Mouse (Mus musculus) liver, embryonic 11.5 days (tissue): ENCODE data around the gene Fnbp1l. TPM values are rescaled to one million over a fixed set of nuclear protein-coding genes. Genes with fewer than 3 reads are reported as not detected.

Source experiments
- ATAC-seq: fragments of 200-750 bp; cut with Nextera tagmentation; replicated peaks from 2 replicates; pipeline ENCODE4 v1.8.0; 2017; ENCODE audit warnings: moderate number of reproducible peaks, mild to moderate bottlenecking, moderate TSS enrichment, moderate library complexity; ENCODE audit not compliant: low FRiP score
- DNase-seq: peaks from one replicate; pipeline ENCODE4 v3.0.0-alpha.2; 2017; ENCODE audit warnings: low spot score
- H3K27ac ChIP-seq: fragments of 300-500 bp; sonication (generic); 2 replicates; pipeline ENCODE4 v1.5.1; 2014; ENCODE audit warnings: mild to moderate bottlenecking, low read depth, low read length, control low read depth
- H3K27me3 ChIP-seq: fragments of 300-500 bp; sonication (generic); replicated peaks from 2 replicates; pipeline ENCODE4 v1.6.1; 2014; ENCODE audit warnings: low read length, mixed read lengths; ENCODE audit not compliant: control insufficient read depth, insufficient read depth
- H3K36me3 ChIP-seq: fragments of 300-500 bp; sonication (generic); 2 replicates; pipeline ENCODE4 v1.6.1; 2014; ENCODE audit warnings: mild to moderate bottlenecking, low read length, moderate library complexity, mixed read lengths; ENCODE audit not compliant: control insufficient read depth, insufficient read depth
- H3K4me1 ChIP-seq: fragments of 300-500 bp; sonication (generic); replicated peaks from 2 replicates; pipeline ENCODE4 v1.6.1; 2014; ENCODE audit warnings: low read length, mixed read lengths; ENCODE audit not compliant: control insufficient read depth, insufficient read depth
- H3K4me2 ChIP-seq: fragments of 300-500 bp; sonication (generic); 2 replicates; pipeline ENCODE4 v1.6.1; 2014; ENCODE audit warnings: mild to moderate bottlenecking, control low read depth, moderate library complexity
- H3K4me3 ChIP-seq: fragments of 300-500 bp; sonication (generic); 2 replicates; pipeline ENCODE4 v1.5.1; 2014; ENCODE audit warnings: low read depth, low read length, control low read depth
- H3K9ac ChIP-seq: fragments of 300-500 bp; sonication (generic); 2 replicates; pipeline ENCODE4 v1.6.1; 2014; ENCODE audit warnings: low read depth, low read length, control low read depth
- H3K9me3 ChIP-seq: fragments of 300-500 bp; sonication (generic); 2 replicates; pipeline ENCODE4 v1.6.1; 2016; ENCODE audit warnings: low read length, inconsistent platforms, mixed read lengths; ENCODE audit not compliant: control insufficient read depth
- WGBS: fragments of 180-500 bp; shearing (Covaris S2); extraction: QIAGEN DNeasy Blood & Tissue Kit; methylation state at CpG from one replicate; pipeline ENCODE4 v1.1.7; 2014; 5-methylcytosine and 5-hydroxymethylcytosine counted together
- polyA plus RNA-seq: library from polyadenylated mRNA; unstranded; fragments of >200 nt; fragmentation: Nextera tagmentation; extraction: Ambion mirVana; gene quantifications from 2 replicates; pipeline ENCODE4 v1.2.1, GENCODE M21; 2014

Gene Fnbp1l
- polyA plus RNA-seq, 1 experiment from 2014 or later = 17.5 TPM

GRCm38 (mm10) chr3:122500929-122501328 lies 118.6 kb downstream of the Fnbp1l start:
- WGBS = 83% methylated on average over 9 of the region's 9 CpGs
- ATAC-seq (0 out of 2 replicates have a peak, but pooled peaks have one; percentile 40), DNase-seq (no peak)
- Histone ChIP-seq H3K4me1 (peaks cover 3% of the 10 kb centered on the region; the same call in 1 of the 2 replicates), H3K4me2 (no peak overlapping the region), H3K9ac (no peak overlapping the region), H3K9me3 (no peaks in the 10 kb centered on the region), H3K27ac (no peak overlapping the region), H3K27me3 (no peaks in the 10 kb centered on the region), H3K36me3 (no peaks in the 10 kb centered on the region), H3K4me3 (no peak overlapping the region)

DNA sequence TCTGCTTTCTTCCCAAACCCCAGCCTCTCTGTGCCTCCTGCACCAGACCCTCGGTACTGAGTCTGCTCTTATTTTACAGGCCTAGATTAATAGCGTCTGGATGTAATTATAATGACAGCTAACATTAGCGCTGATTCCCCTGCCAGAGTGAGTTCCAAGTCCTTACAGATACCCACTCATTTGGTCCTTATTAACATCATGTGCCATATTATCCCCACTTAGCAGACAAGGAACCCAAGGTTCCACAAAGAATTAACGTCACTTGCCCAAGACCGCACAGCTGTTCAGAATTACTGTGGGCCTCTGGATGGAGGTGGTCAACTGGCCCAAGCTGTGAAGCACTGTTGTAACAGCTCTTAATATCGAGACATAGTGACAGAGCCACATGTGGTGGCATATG lies 119.9 kb downstream of the Fnbp1l start:
- ATAC-seq = no peak
- no peak overlapping the region for H3K9ac ChIP-seq
- no peak overlapping the region for H3K27ac ChIP-seq
- no peak overlapping the region for H3K4me3 ChIP-seq
- H3K4me2 ChIP-seq = no peak overlapping the region
- H3K9me3 ChIP-seq = no peaks in the 10 kb centered on the region
- DNase-seq = no peak
- no peaks in the 10 kb centered on the region for H3K27me3 ChIP-seq
- 73% methylated on average over 6 of the region's 6 CpGs for WGBS
- no peaks in the 10 kb centered on the region for H3K36me3 ChIP-seq
- no peaks in the 10 kb centered on the region for H3K4me1 ChIP-seq

- 82% methylated on average over 7 of the region's 7 CpGs for WGBS
- no peak overlapping the region for H3K9ac ChIP-seq
- DNase-seq (no peak), ATAC-seq (no peak)
- no peak overlapping the region for H3K4me2 ChIP-seq
- H3K9me3 ChIP-seq = no peaks in the 10 kb centered on the region
- no peak overlapping the region for H3K27ac ChIP-seq
- H3K4me1 ChIP-seq = no peaks in the 10 kb centered on the region
- no peak overlapping the region for H3K4me3 ChIP-seq
- no peaks in the 10 kb centered on the region for H3K27me3 ChIP-seq
- no peaks in the 10 kb centered on the region for H3K36me3 ChIP-seq
Measured at GRCm38 (mm10) chr3:122498528-122498927, 121.0 kb downstream of the Fnbp1l start.

DNA sequence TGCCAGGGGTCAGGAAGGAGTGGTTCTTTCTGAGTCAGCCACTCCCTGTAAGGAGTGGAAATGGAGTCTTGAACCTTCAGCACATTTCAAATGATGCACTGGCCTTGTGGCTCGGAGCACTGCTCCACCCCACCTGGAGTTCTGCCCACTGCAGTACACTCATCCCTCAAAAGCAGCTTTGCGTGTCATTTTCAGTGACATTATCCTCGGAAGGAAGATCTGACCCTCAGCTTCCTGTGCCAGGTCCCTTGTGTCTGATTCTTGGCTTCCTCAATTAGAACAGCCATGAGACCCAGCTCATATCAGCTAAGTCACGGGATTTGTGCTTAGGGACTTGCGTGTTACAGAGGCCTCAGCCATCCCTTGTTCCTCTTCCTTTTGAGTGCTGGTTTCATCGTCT lies 121.6 kb downstream of the Fnbp1l start:
- WGBS = 68% methylated on average over 6 of the region's 6 CpGs
- no peak for DNase-seq
- Histone ChIP-seq H3K4me3 (no peak overlapping the region), H3K4me2 (no peak overlapping the region), H3K9me3 (no peaks in the 10 kb centered on the region), H3K9ac (no peak overlapping the region), H3K27ac (no peak overlapping the region), H3K36me3 (no peaks in the 10 kb centered on the region), H3K27me3 (no peaks in the 10 kb centered on the region), H3K4me1 (no peaks in the 10 kb centered on the region)
- ATAC-seq = no peak

DNA sequence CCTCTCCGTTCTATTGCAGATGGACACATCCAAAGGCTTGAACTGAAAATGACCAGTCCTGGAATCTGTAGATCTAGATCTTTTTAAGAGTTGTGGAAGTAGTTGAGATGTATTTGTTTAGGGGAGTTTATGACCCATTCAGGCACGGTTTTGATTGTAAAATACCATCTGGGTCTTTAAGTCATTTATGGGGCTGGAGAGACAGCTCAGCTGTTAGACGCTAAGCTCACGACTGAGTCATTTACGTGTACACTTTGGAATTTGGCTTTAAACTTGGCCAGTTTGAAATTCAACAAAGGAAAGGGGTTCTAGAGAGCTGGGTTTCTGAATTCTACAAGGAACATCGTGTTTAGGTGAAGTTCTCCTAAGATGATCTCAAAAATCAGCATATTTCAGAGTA lies 124.8 kb downstream of the Fnbp1l start:
- 79% methylated on average over 6 of the region's 6 CpGs for WGBS
- no peak for ATAC-seq
- no peak overlapping the region for H3K27ac ChIP-seq

DNA sequence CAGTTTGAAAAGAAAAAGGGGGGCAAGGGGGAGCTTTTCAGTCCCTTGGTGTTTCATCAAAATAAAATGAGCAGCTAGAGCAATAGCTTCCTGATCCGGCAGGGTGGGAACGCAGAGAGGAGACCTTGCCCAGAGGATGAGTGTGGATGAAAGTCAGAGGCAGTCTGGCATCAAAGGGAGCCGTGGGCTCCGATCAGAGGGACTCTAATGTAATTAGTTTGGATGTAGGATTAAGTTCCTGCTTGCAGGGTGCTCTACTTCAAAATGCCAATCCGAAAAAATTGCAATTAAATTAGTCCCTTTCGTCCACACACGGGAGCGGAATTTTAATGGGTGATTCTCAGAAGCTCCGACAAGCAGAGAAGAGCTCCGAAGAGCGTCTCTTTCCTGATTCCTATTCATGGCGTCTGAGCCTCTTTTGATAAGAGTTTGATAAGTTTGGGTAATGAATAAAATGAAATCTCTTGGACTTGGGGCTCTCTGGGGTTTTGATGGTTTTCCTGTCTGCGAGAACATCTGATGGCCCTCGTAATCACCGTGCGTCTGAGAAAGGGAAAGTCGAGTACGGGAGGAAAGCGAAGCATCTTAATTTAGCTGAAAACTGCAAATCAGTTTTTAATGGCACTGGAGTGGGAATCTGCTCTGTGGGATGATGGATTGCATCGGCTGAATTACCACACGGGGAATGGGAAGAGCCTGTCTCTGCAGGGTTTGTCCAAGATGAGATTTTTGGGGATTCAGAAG lies 126.5 kb downstream of the Fnbp1l start:
- H3K4me2 ChIP-seq = no peak overlapping the region
- no peaks in the 10 kb centered on the region for H3K9me3 ChIP-seq
- H3K36me3 ChIP-seq = no peaks in the 10 kb centered on the region
- 70% methylated on average over 21 of the region's 21 CpGs for WGBS
- no peak overlapping the region for H3K9ac ChIP-seq
- no peak overlapping the region for H3K27ac ChIP-seq
- ATAC-seq = no peak
- DNase-seq = no peak
- H3K4me3 ChIP-seq = no peak overlapping the region
- H3K4me1 ChIP-seq = no peaks in the 10 kb centered on the region
- no peaks in the 10 kb centered on the region for H3K27me3 ChIP-seq

More for the DNA sequence above, 124.8 kb downstream of the Fnbp1l start:
- H3K4me2 ChIP-seq = no peak overlapping the region
- no peaks in the 10 kb centered on the region for H3K4me1 ChIP-seq
- H3K9me3 ChIP-seq = no peaks in the 10 kb centered on the region
- H3K4me3 ChIP-seq = no peak overlapping the region
- no peak overlapping the region for H3K9ac ChIP-seq
- DNase-seq = no peak
- H3K36me3 ChIP-seq = no peaks in the 10 kb centered on the region
- H3K27me3 ChIP-seq = no peaks in the 10 kb centered on the region

GRCm38 (mm10) chr3:122492006-122492405 lies 127.5 kb downstream of the Fnbp1l start:
- Histone ChIP-seq H3K9ac (no peak overlapping the region), H3K4me1 (no peaks in the 10 kb centered on the region), H3K4me3 (no peak overlapping the region), H3K27ac (no peak overlapping the region), H3K36me3 (no peaks in the 10 kb centered on the region), H3K4me2 (no peak overlapping the region), H3K9me3 (no peaks in the 10 kb centered on the region), H3K27me3 (no peaks in the 10 kb centered on the region)
- DNase-seq (no peak), ATAC-seq (no peak)
- WGBS = 86% methylated on average over 3 of the region's 3 CpGs

- 60% methylated on average over 6 of the region's 6 CpGs for WGBS
- Histone ChIP-seq H3K4me1 (no peaks in the 10 kb centered on the region), H3K4me2 (no peak overlapping the region), H3K9ac (no peak overlapping the region), H3K27ac (no peak overlapping the region), H3K27me3 (no peaks in the 10 kb centered on the region), H3K4me3 (no peak overlapping the region), H3K9me3 (no peaks in the 10 kb centered on the region), H3K36me3 (no peaks in the 10 kb centered on the region)
- ATAC-seq = no peak
- DNase-seq = no peak
Measured at GRCm38 (mm10) chr3:122490574-122490973, 128.9 kb downstream of the Fnbp1l start.
